Mouse (Mus musculus) erythroblast, embryonic 14.5 days (primary cell): ENCODE results near the gene Fmo5.

Source experiments
- GATA1 ChIP-seq: IDR thresholded peaks from 2 replicates; pipeline ENCODE4 v1.6.1; 2012; ENCODE audit warnings: low read length, inconsistent platforms, mixed read lengths
- TAL1 ChIP-seq: IDR thresholded peaks from 3 replicates; pipeline ENCODE4 v1.6.1; 2012; ENCODE audit warnings: low read length, inconsistent platforms, mixed read lengths

DNA sequence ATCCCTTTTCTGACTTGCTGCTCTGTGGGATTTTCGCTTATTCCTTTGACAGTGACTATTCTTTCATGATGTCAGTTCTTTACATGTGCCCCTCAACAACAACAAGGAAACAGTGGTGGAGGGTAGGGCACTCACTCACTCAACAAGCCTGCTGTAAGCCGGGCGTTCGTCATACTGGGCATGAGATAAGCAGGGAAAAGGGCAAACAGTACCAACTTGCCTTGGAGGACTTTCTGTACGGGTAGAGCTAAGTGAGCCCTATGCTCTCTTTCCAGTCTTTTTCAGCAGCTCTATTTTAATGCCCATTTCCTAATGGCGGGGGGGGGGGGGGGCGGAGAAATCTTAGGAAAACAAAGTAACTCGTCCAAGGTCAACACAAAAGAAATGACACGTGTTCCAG is 13.4 kb downstream of the Fmo5 start:
- TF ChIP-seq GATA1, result no peak
- no peak for TF ChIP-seq TAL1
